Mouse (Mus musculus): Measurements from ENCODE around the gene Fxyd3. TPM values are rescaled to one million over a fixed set of nuclear protein-coding genes. Genes with fewer than 3 reads are reported as not detected.

The Fxyd3 gene
- polyA plus RNA-seq (2017; shearing (Covaris generic)): not detected

GRCm38 (mm10) chr7:31076492-31076891 lies at the start of gene Fxyd3:
TSS of gene Fxyd3 (minus strand) at chr7:31076704.

GRCm38 (mm10) chr7:31115182-31115581 lies 38.7 kb upstream of the Fxyd3 start, which contains the start of gene Hpn:
TSS of gene Hpn (minus strand) at chr7:31115290.

GRCm38 (mm10) chr7:31059108-31059507 lies 17.4 kb downstream of the Fxyd3 start, which contains the start of gene Lgi4:
TSS of gene Lgi4 (plus strand) at chr7:31059342.

GRCm38 (mm10) chr7:31057071-31057470 lies 19.4 kb downstream of the Fxyd3 start, which contains the start of gene Fxyd1:
TSS of gene Fxyd1 (minus strand) at chr7:31057199.

GRCm38 (mm10) chr7:31051321-31052021 lies 25.0 kb downstream of the Fxyd3 start, which contains the start of gene Fxyd7:
TSS of gene Fxyd7 (minus strand) at chr7:31051467.

GRCm38 (mm10) chr7:31042431-31042910 lies 34.0 kb downstream of the Fxyd3 start, which contains the start of gene Fxyd5:
TSS of gene Fxyd5 (minus strand) at chr7:31042481.

Other genes starting within 250 kb of the Fxyd3 start
- not detected for gene Ffar3, start 220.5 kb downstream of the Fxyd3 start, polyA plus RNA-seq (2017; shearing (Covaris generic))
- 0.07 TPM for gene Ffar1, start 215.1 kb downstream of the Fxyd3 start, polyA plus RNA-seq (2017; shearing (Covaris generic))
- 4.2 TPM for gene Cd22, start 196.4 kb downstream of the Fxyd3 start, polyA plus RNA-seq (2017; shearing (Covaris generic))
- gene Mag, start 161.8 kb downstream of the Fxyd3 start, polyA plus RNA-seq (2017; shearing (Covaris generic)): 0.12 TPM
- not detected for gene Hamp2, start 152.0 kb downstream of the Fxyd3 start, polyA plus RNA-seq (2017; shearing (Covaris generic))
- not detected for gene Hamp, start 132.7 kb downstream of the Fxyd3 start, polyA plus RNA-seq (2017; shearing (Covaris generic))
- 11.1 TPM for gene Usf2, start 119.9 kb downstream of the Fxyd3 start, polyA plus RNA-seq (2017; shearing (Covaris generic))
- 4.6 TPM for gene Lsr, start 103.2 kb downstream of the Fxyd3 start, polyA plus RNA-seq (2017; shearing (Covaris generic))
- gene Fam187b, start 102.9 kb downstream of the Fxyd3 start, polyA plus RNA-seq (2017; shearing (Covaris generic)): 0.59 TPM
- gene Fxyd5, start 34.2 kb downstream of the Fxyd3 start, polyA plus RNA-seq (2017; shearing (Covaris generic)): 1,672 TPM
- gene Fxyd7, start 25.2 kb downstream of the Fxyd3 start, polyA plus RNA-seq (2017; shearing (Covaris generic)): 0.49 TPM
- not detected for gene Fxyd1, start 19.5 kb downstream of the Fxyd3 start, polyA plus RNA-seq (2017; shearing (Covaris generic))
- not detected for gene Lgi4, start 17.4 kb downstream of the Fxyd3 start, polyA plus RNA-seq (2017; shearing (Covaris generic))
- 5.9 TPM for gene Hpn, start 38.6 kb upstream of the Fxyd3 start, polyA plus RNA-seq (2017; shearing (Covaris generic))
- 0.68 TPM for gene Scn1b, start 50.3 kb upstream of the Fxyd3 start, polyA plus RNA-seq (2017; shearing (Covaris generic))
- gene Gramd1a, start 79.2 kb upstream of the Fxyd3 start, polyA plus RNA-seq (2017; shearing (Covaris generic)): 360 TPM
- not detected for gene Scgb2b2, start 213.8 kb upstream of the Fxyd3 start, polyA plus RNA-seq (2017; shearing (Covaris generic))
- not detected for gene Scgb1b2, start 215.1 kb upstream of the Fxyd3 start, polyA plus RNA-seq (2017; shearing (Covaris generic))